Mouse (Mus musculus) stomach, embryonic 14.5 days (tissue): ENCODE results near the gene Slc45a3. TPM values are rescaled to one million over a fixed set of nuclear protein-coding genes. Genes with fewer than 3 reads are reported as not detected.

Source experiments
- ATAC-seq: fragments of 200-750 bp; cut with Nextera tagmentation; 2 replicates; pipeline ENCODE4 v1.8.0; 2017; ENCODE audit warnings: low read depth, moderate TSS enrichment; ENCODE audit not compliant: insufficient number of reproducible peaks, insufficient read depth, low FRiP score
- H3K27ac ChIP-seq: fragments of 300-500 bp; sonication (generic); 2 replicates; pipeline ENCODE4 v1.5.1; 2014; ENCODE audit warnings: mild to moderate bottlenecking, low read length, moderate library complexity, mixed read lengths
- H3K27me3 ChIP-seq: fragments of 300-500 bp; sonication (generic); 2 replicates; pipeline ENCODE4 v1.6.1; 2014; ENCODE audit warnings: low read length, control low read depth, mixed read lengths; ENCODE audit not compliant: control insufficient read depth, insufficient read depth
- H3K36me3 ChIP-seq: fragments of 300-500 bp; sonication (generic); 2 replicates; pipeline ENCODE4 v1.6.1; 2014; ENCODE audit warnings: mild to moderate bottlenecking, control low read depth, low read length, moderate library complexity, mixed read lengths; ENCODE audit not compliant: control insufficient read depth, insufficient read depth
- H3K4me1 ChIP-seq: fragments of 300-500 bp; sonication (generic); 2 replicates; pipeline ENCODE4 v1.6.1; 2014; ENCODE audit warnings: low read length, control low read depth, mixed read lengths; ENCODE audit not compliant: control insufficient read depth, insufficient read depth
- H3K4me2 ChIP-seq: fragments of 300-500 bp; sonication (generic); replicated peaks from 2 replicates; pipeline ENCODE4 v1.6.1; 2014; ENCODE audit warnings: low read depth, low read length, control low read depth
- H3K4me3 ChIP-seq: fragments of 300-500 bp; sonication (generic); 2 replicates; pipeline ENCODE4 v1.5.1; 2014; ENCODE audit warnings: low read depth, low read length, control low read depth
- H3K9ac ChIP-seq: fragments of 300-500 bp; sonication (generic); replicated peaks from 2 replicates; pipeline ENCODE4 v1.6.1; 2014; ENCODE audit warnings: low read depth, mild to moderate bottlenecking, control low read depth, low read length, moderate library complexity, mixed read lengths
- H3K9me3 ChIP-seq: fragments of 300-500 bp; sonication (generic); 2 replicates; pipeline ENCODE4 v1.6.1; 2016; ENCODE audit warnings: low read depth, low read length, control low read depth; ENCODE audit not compliant: control insufficient read depth
- WGBS: fragments of 180-500 bp; shearing (Covaris S2); extraction: QIAGEN DNeasy Blood & Tissue Kit; methylation state at CpG from one replicate; pipeline ENCODE4 v1.1.7; 2014; 5-methylcytosine and 5-hydroxymethylcytosine counted together
- polyA plus RNA-seq: library from polyadenylated mRNA; unstranded; fragments of >200 nt; fragmentation: Nextera tagmentation; extraction: Ambion mirVana; gene quantifications from 2 replicates; pipeline ENCODE4 v1.2.1, GENCODE M21; 2014

Gene Slc45a3
- polyA plus RNA-seq, 1 experiment from 2014 or later, result 3.8 TPM

GRCm38 (mm10) chr1:131957416-131957815 lies 5.4 kb upstream of the Slc45a3 start:
- Histone ChIP-seq H3K4me1 (no peaks in the 10 kb centered on the region), H3K27ac (no peak overlapping the region), H3K4me2 (no peak overlapping the region), H3K4me3 (no peak overlapping the region), H3K9me3 (no peaks in the 10 kb centered on the region), H3K27me3 (0 out of 2 replicates have a peak, but pooled peaks cover 2% of the 10 kb centered on the region), H3K9ac (no peak overlapping the region), H3K36me3 (no peaks in the 10 kb centered on the region)
- ATAC-seq, result no peak
- WGBS, result 55% methylated on average over 5 of the region's 5 CpGs

GRCm38 (mm10) chr1:131961004-131961403 lies 1.8 kb upstream of the Slc45a3 start:
- 0 out of 2 replicates have a peak, but pooled peaks cover 7% of the 10 kb centered on the region for H3K27me3 ChIP-seq

GRCm38 (mm10) chr1:131963085-131963951 lies 551 bp downstream of the Slc45a3 start:
- Histone ChIP-seq H3K27me3 (0 out of 2 replicates have a peak, but pooled peaks cover 7% of the 10 kb centered on the region), H3K27ac (no peak overlapping the region), H3K4me2 (peak overlapping the region; percentile 88), H3K9me3 (no peaks in the 10 kb centered on the region), H3K4me3 (peak overlapping the region; percentile 65), H3K36me3 (no peaks in the 10 kb centered on the region), H3K4me1 (no peaks in the 10 kb centered on the region), H3K9ac (peak overlapping the region; percentile 34; the same call in 1 of the 2 replicates)
- under 1% methylated on average over 76 of the region's 76 CpGs for WGBS
- ATAC-seq, result peak; percentile 68

More at GRCm38 (mm10) chr1:131961004-131961403, 1.8 kb upstream of the Slc45a3 start:
- ATAC-seq, result no peak
- H3K9me3 ChIP-seq, result no peaks in the 10 kb centered on the region
- H3K36me3 ChIP-seq, result no peaks in the 10 kb centered on the region
- H3K4me1 ChIP-seq, result no peaks in the 10 kb centered on the region
- no peak overlapping the region for H3K4me2 ChIP-seq
- H3K4me3 ChIP-seq, result no peak overlapping the region
- H3K9ac ChIP-seq, result no peak overlapping the region
- H3K27ac ChIP-seq, result no peak overlapping the region
- 72% methylated on average over 2 of the region's 2 CpGs for WGBS

- 52% methylated on average over 5 of the region's 5 CpGs for WGBS
- Histone ChIP-seq H3K27ac (no peak overlapping the region), H3K27me3 (0 out of 2 replicates have a peak, but pooled peaks cover 7% of the 10 kb centered on the region), H3K36me3 (no peaks in the 10 kb centered on the region), H3K9ac (no peak overlapping the region), H3K4me2 (peak overlapping the region; percentile 88; the same call in 1 of the 2 replicates), H3K4me1 (no peaks in the 10 kb centered on the region), H3K9me3 (no peaks in the 10 kb centered on the region), H3K4me3 (peak overlapping the region; percentile 65)
- no peak for ATAC-seq
These were observed 1.3 kb downstream of the Slc45a3 start for GRCm38 (mm10) chr1:131964100-131964499.

- no peaks in the 10 kb centered on the region for H3K36me3 ChIP-seq
- H3K4me2 ChIP-seq, result no peak overlapping the region
- H3K9me3 ChIP-seq, result no peaks in the 10 kb centered on the region
- H3K4me3 ChIP-seq, result no peak overlapping the region
- no peaks in the 10 kb centered on the region for H3K4me1 ChIP-seq
- 79% methylated on average over 7 of the region's 7 CpGs for WGBS
- no peak overlapping the region for H3K27ac ChIP-seq
- no peak overlapping the region for H3K9ac ChIP-seq
- H3K27me3 ChIP-seq, result 0 out of 2 replicates have a peak, but pooled peaks cover 7% of the 10 kb centered on the region
- no peak for ATAC-seq
These were observed 1.8 kb downstream of the Slc45a3 start for GRCm38 (mm10) chr1:131964580-131964979.

GRCm38 (mm10) chr1:131965818-131966217 lies 3.1 kb downstream of the Slc45a3 start:
- Histone ChIP-seq H3K4me1 (peaks cover 7% of the 10 kb centered on the region; the same call in 1 of the 2 replicates), H3K27me3 (0 out of 2 replicates have a peak, but pooled peaks cover 7% of the 10 kb centered on the region), H3K9ac (no peak overlapping the region), H3K27ac (no peak overlapping the region), H3K36me3 (no peaks in the 10 kb centered on the region), H3K4me3 (no peak overlapping the region), H3K4me2 (no peak overlapping the region), H3K9me3 (no peaks in the 10 kb centered on the region)
- WGBS, result 29% methylated on average over 5 of the region's 5 CpGs
- no peak for ATAC-seq

- Histone ChIP-seq H3K9me3 (no peaks in the 10 kb centered on the region), H3K27me3 (0 out of 2 replicates have a peak, but pooled peaks cover 5% of the 10 kb centered on the region), H3K9ac (no peak overlapping the region), H3K4me3 (no peak overlapping the region), H3K27ac (no peak overlapping the region), H3K36me3 (no peaks in the 10 kb centered on the region), H3K4me1 (peaks cover 22% of the 10 kb centered on the region), H3K4me2 (no peak overlapping the region)
- no peak for ATAC-seq
- 64% methylated on average over 7 of the region's 7 CpGs for WGBS
These were observed 4.6 kb downstream of the Slc45a3 start for GRCm38 (mm10) chr1:131967336-131967735.

GRCm38 (mm10) chr1:131968556-131968955 lies 5.8 kb downstream of the Slc45a3 start:
- Histone ChIP-seq H3K4me3 (no peak overlapping the region), H3K4me1 (peaks cover 33% of the 10 kb centered on the region), H3K4me2 (no peak overlapping the region), H3K36me3 (no peaks in the 10 kb centered on the region), H3K9ac (no peak overlapping the region), H3K27ac (no peak overlapping the region), H3K9me3 (no peaks in the 10 kb centered on the region), H3K27me3 (0 out of 2 replicates have a peak, but pooled peaks cover 5% of the 10 kb centered on the region)
- WGBS, result 67% methylated on average over 3 of the region's 3 CpGs
- no peak for ATAC-seq
